Mouse (Mus musculus): Measurements from ENCODE around the gene Gm28035.
A peak's percentile ranks its signal among the peaks of the same experiment; 100 is the strongest.

The Gm28035 gene

GRCm38 (mm10) chr2:30238906-30239465 lies 1.4 kb upstream of the Gm28035 start:
- DNase-seq = peak; percentile 12

GRCm38 (mm10) chr2:30239777-30240176 lies 590 bp upstream of the Gm28035 start:
- DNase-seq = peak; percentile 17

- peak; percentile 54 for DNase-seq
Measured at GRCm38 (mm10) chr2:30242509-30242908, 2.1 kb downstream of the Gm28035 start.

- DNase-seq = no peak
Measured at GRCm38 (mm10) chr2:30243391-30243790, 3.0 kb downstream of the Gm28035 start.

GRCm38 (mm10) chr2:30244595-30245178 lies 4.3 kb downstream of the Gm28035 start:
- DNase-seq = no peak

GRCm38 (mm10) chr2:30247036-30247435 lies 6.7 kb downstream of the Gm28035 start:
- DNase-seq = no peak

GRCm38 (mm10) chr2:30247681-30248080 lies 7.3 kb downstream of the Gm28035 start:
- no peak for DNase-seq

- DNase-seq = no peak
Measured at GRCm38 (mm10) chr2:30249182-30249581, 8.8 kb downstream of the Gm28035 start.

GRCm38 (mm10) chr2:30250166-30251128 lies 10.1 kb downstream of the Gm28035 start:
- DNase-seq = no peak

- DNase-seq = no peak
Measured at GRCm38 (mm10) chr2:30251417-30252104, 11.2 kb downstream of the Gm28035 start.

- DNase-seq = no peak
Measured at GRCm38 (mm10) chr2:30252521-30252920, 12.2 kb downstream of the Gm28035 start.

- no peak for DNase-seq
Measured at GRCm38 (mm10) chr2:30253809-30254208, 13.4 kb downstream of the Gm28035 start.

GRCm38 (mm10) chr2:30255631-30256395 lies 15.4 kb downstream of the Gm28035 start:
- DNase-seq = no peak

- no peak for DNase-seq
Measured at GRCm38 (mm10) chr2:30256616-30257350, 16.4 kb downstream of the Gm28035 start.

- no peak for DNase-seq
Measured at GRCm38 (mm10) chr2:30257699-30258460, 17.5 kb downstream of the Gm28035 start.

GRCm38 (mm10) chr2:30258600-30258999 lies 18.2 kb downstream of the Gm28035 start:
- DNase-seq = no peak

GRCm38 (mm10) chr2:30259131-30260064 lies 19.0 kb downstream of the Gm28035 start:
- DNase-seq = no peak

- no peak for DNase-seq
Measured at GRCm38 (mm10) chr2:30261064-30261736, 20.8 kb downstream of the Gm28035 start.

All from cerebellum, adult 11 months (tissue).